7 mouse cellular contexts compared by ENCODE assay signal in the genomic region with DNA sequence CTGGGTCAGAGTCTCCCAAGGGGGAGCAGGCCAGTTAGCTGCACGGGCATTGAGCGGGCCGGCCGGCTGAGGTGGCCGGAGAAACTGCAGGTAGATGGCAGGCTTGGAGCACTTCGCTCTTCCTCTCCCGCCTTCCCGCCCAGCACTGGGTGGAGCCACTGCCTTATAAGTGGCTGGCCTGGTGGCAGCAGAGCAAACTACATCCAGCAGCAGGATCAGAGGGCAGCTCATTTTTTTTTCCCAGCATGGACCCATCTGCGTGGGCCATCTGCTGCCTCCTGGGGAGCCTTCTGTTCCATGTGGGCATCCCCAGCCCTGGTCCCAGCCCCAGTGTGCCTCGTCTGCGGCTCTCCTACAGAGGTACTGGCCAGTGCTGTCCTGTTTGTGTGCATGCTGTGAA. TPM values are rescaled to one million over a fixed set of nuclear protein-coding genes. Genes with fewer than 3 reads are reported as not detected.
DNase-seq lines count a peak whose midpoint lies in the region; ATAC-seq and TF ChIP-seq lines count a peak whose summit lies in the region.

A gene (plus strand): TSS at position 195 of the 400 bp plus-strand sequence.

- TF ChIP-seq CTCF in bone marrow, adult 2 months (IDR thresholded peaks at IDR 0.05; ENCODE audit: control insufficient read depth, insufficient read depth, low read length) = peak; percentile 63

- H3K36me3 ChIP-seq in forebrain, embryonic 10.5 days (replicated peaks) = no peaks in the 10 kb centered on the region
- H3K36me3 ChIP-seq in hindbrain, embryonic 10.5 days = no peaks in the 10 kb centered on the region
- H3K36me3 ChIP-seq in limb, embryonic 14.5 days (ENCODE audit: control insufficient read depth, insufficient read depth, low read length) = no peaks in the 10 kb centered on the region
- no peaks in the 10 kb centered on the region for H3K36me3 ChIP-seq in midbrain, embryonic 15.5 days (replicated peaks)

- no peak for TF ChIP-seq POLR2A in bone marrow, adult 2 months (IDR thresholded peaks at IDR 0.05; ENCODE audit: borderline replicate concordance, control insufficient read depth, low read depth, low read length)
- TF ChIP-seq POLR2A in limb, embryonic 14.5 days (IDR thresholded peaks at IDR 0.05; ENCODE audit: borderline replicate concordance, extremely low read depth, insufficient read depth, insufficient read length) = no peak

- peaks cover 21% of the 10 kb centered on the region for H3K27me3 ChIP-seq in forebrain, embryonic 10.5 days (ENCODE audit: poor library complexity, severe bottlenecking)
- H3K27me3 ChIP-seq in hindbrain, embryonic 10.5 days (ENCODE audit: insufficient read depth, poor library complexity, severe bottlenecking) = peaks cover 5% of the 10 kb centered on the region; the same call in 1 of the 2 replicates
- H3K27me3 ChIP-seq in limb, embryonic 14.5 days (ENCODE audit: control insufficient read depth, insufficient read depth, low read length) = no peaks in the 10 kb centered on the region
- no peaks in the 10 kb centered on the region for H3K27me3 ChIP-seq in midbrain, embryonic 15.5 days (replicated peaks)

- H3K4me1 ChIP-seq in bone marrow, adult 2 months (ENCODE audit: control insufficient read depth, insufficient read depth, low read length) = no peaks in the 10 kb centered on the region; the same call in 1 of the 2 replicates
- H3K4me1 ChIP-seq in forebrain, embryonic 10.5 days = peaks cover 47% of the 10 kb centered on the region
- H3K4me1 ChIP-seq in hindbrain, embryonic 10.5 days (replicated peaks) = peaks cover 60% of the 10 kb centered on the region
- 0 out of 2 replicates have a peak, but pooled peaks cover 9% of the 10 kb centered on the region for H3K4me1 ChIP-seq in limb, embryonic 14.5 days (ENCODE audit: control insufficient read depth, insufficient read depth, low read length)
- peaks cover 10% of the 10 kb centered on the region for H3K4me1 ChIP-seq in midbrain, embryonic 15.5 days

- ATAC-seq in limb, embryonic 14.5 days (ENCODE audit: low FRiP score, low read depth) = peak; percentile 21; the same call in 1 of the 2 replicates
- ATAC-seq in midbrain, embryonic 15.5 days (replicated peaks) = peak; percentile 51

- H3K4me3 ChIP-seq in bone marrow, adult 2 months (replicated peaks; ENCODE audit: control insufficient read depth, low read depth, low read length) = no peak within 1 kb of the TSS
- peak within 1 kb of the TSS; percentile 0; the same call in 1 of the 2 replicates for H3K4me3 ChIP-seq in forebrain, embryonic 10.5 days
- H3K4me3 ChIP-seq in hindbrain, embryonic 10.5 days = peak within 1 kb of the TSS; percentile 25
- H3K4me3 ChIP-seq in limb, embryonic 14.5 days (replicated peaks; ENCODE audit: low read length) = no peak within 1 kb of the TSS
- H3K4me3 ChIP-seq in midbrain, embryonic 15.5 days = no peak within 1 kb of the TSS

- no peak within 1 kb of the TSS; the same call in 1 of the 2 replicates for H3K9ac ChIP-seq in limb, embryonic 14.5 days (ENCODE audit: low read depth, low read length, severe bottlenecking)
- no peak within 1 kb of the TSS for H3K9ac ChIP-seq in midbrain, embryonic 15.5 days

- H3K27ac ChIP-seq in bone marrow, adult 2 months (ENCODE audit: control insufficient read depth, insufficient read depth, low read depth, low read length, poor library complexity) = no peak within 1 kb of the TSS
- peak within 1 kb of the TSS; percentile 74 for H3K27ac ChIP-seq in forebrain, embryonic 10.5 days
- H3K27ac ChIP-seq in hindbrain, embryonic 10.5 days = peak within 1 kb of the TSS; percentile 60
- H3K27ac ChIP-seq in limb, embryonic 14.5 days (replicated peaks; ENCODE audit: low read depth, low read length) = no peak within 1 kb of the TSS
- no peak within 1 kb of the TSS for H3K27ac ChIP-seq in midbrain, embryonic 15.5 days

- 11% methylated on average over 11 of the region's 11 CpGs for WGBS in bone marrow, adult 2 months
- 15% methylated on average over 11 of the region's 11 CpGs for WGBS in forebrain, embryonic 10.5 days
- 18% methylated on average over 11 of the region's 11 CpGs for WGBS in hindbrain, embryonic 10.5 days
- WGBS in limb, embryonic 14.5 days = 7% methylated on average over 11 of the region's 11 CpGs
- 12% methylated on average over 11 of the region's 11 CpGs for WGBS in midbrain, embryonic 15.5 days

- H3K9me3 ChIP-seq in forebrain, embryonic 10.5 days = no peaks in the 10 kb centered on the region
- H3K9me3 ChIP-seq in hindbrain, embryonic 10.5 days = no peaks in the 10 kb centered on the region
- H3K9me3 ChIP-seq in limb, embryonic 14.5 days (ENCODE audit: control insufficient read depth, low read length) = no peaks in the 10 kb centered on the region
- H3K9me3 ChIP-seq in midbrain, embryonic 15.5 days = no peaks in the 10 kb centered on the region

- peak within 1 kb of the TSS; percentile 26 for H3K4me2 ChIP-seq in limb, embryonic 14.5 days (replicated peaks; ENCODE audit: low read depth, low read length, severe bottlenecking)
- H3K4me2 ChIP-seq in midbrain, embryonic 15.5 days = peak within 1 kb of the TSS; percentile 22; the same call in 1 of the 2 replicates

- DNase-seq in Muller cell, postnatal 12 days (ENCODE audit: inconsistent ontology term) = peak; percentile 69
- peak; percentile 63 for DNase-seq in forebrain, embryonic 10.5 days (ENCODE audit: extremely low spot score, low spot score)
- DNase-seq in hindbrain, embryonic 10.5 days (ENCODE audit: low spot score) = peak; percentile 71
- peak; percentile 71 for DNase-seq in limb, embryonic 14.5 days (ENCODE audit: low spot score)
- DNase-seq in frontal cortex, postnatal 25 days (ENCODE audit: low spot score in 2 of 2) = no peak

RNA-seq across cellular contexts. Expression of the gene that starts here (rescaled TPM):
- polyA plus RNA-seq in bone marrow, adult 2 months (2011; ENCODE audit: insufficient read depth, insufficient read length, low replicate concordance, missing spikeins) = 1.1 and 2.7 TPM in 2 replicates
- polyA plus RNA-seq in forebrain, embryonic 10.5 days (2016; fragmentation: Nextera tagmentation; extraction: Ambion mirVana) = 0.61 and 0.66 TPM in 2 replicates
- polyA plus RNA-seq in hindbrain, embryonic 10.5 days (2016; fragmentation: Nextera tagmentation; extraction: Ambion mirVana) = 0.78 and 0.91 TPM in 2 replicates
- polyA plus RNA-seq in limb, embryonic 14.5 days (2012; rRNA removed) = 3.7 and 4.0 TPM in 2 replicates
- 0.25 and 0.29 TPM in 2 replicates for polyA plus RNA-seq in limb, embryonic 14.5 days (2014; fragmentation: Nextera tagmentation; extraction: Ambion mirVana)
- 0.65 and 0.86 TPM in 2 replicates for polyA plus RNA-seq in midbrain, embryonic 15.5 days (2015; fragmentation: Nextera tagmentation; extraction: Ambion mirVana)

Comparison
In these comparisons a context has a peak if more than half of its experiments do, and no peak if none do; other contexts are left out.
1. Peak in DNase-seq, H3K4me3 ChIP-seq and H3K27ac ChIP-seq in forebrain, embryonic 10.5 days; RNA of the gene not detected or under 1 TPM.
2. Peak in DNase-seq, H3K4me3 ChIP-seq and H3K27ac ChIP-seq in hindbrain, embryonic 10.5 days; RNA of the gene not detected or under 1 TPM.
3. Peak in ATAC-seq and H3K4me2 ChIP-seq in midbrain, embryonic 15.5 days; RNA of the gene not detected or under 1 TPM.
4. DNase-seq: peak in Muller cell, postnatal 12 days (single experiment) and limb, embryonic 14.5 days (single experiment); none in frontal cortex, postnatal 25 days (0 of 2).